Mouse (Mus musculus) ES-E14 (cell line): ENCODE data around the gene Cldn24. TPM values are rescaled to one million over a fixed set of nuclear protein-coding genes. Genes with fewer than 3 reads are reported as not detected.

ENCODE experiments used
- DNase-seq: peaks from one replicate; pipeline ENCODE4 v3.0.0-alpha.2; 2013; ENCODE audit warnings: low read depth, low spot score
- H3K27ac ChIP-seq: 2 replicates; pipeline ENCODE4 v1.5.1; 2012; ENCODE audit warnings: low read depth, mild to moderate bottlenecking, low read length, moderate library complexity, mixed read lengths; ENCODE audit not compliant: poor library complexity, insufficient read depth, severe bottlenecking
- H3K36me3 ChIP-seq: 2 replicates; pipeline ENCODE4 v1.6.1; 2012; ENCODE audit warnings: mild to moderate bottlenecking, low read length, moderate library complexity, mixed read lengths; ENCODE audit not compliant: control insufficient read depth, poor library complexity, insufficient read depth, severe bottlenecking
- H3K4me1 ChIP-seq, 2 experiments: fragments of 150-350 bp in 1 of 2; sonication (generic) in 1 of 2; 2 replicates each; pipeline ENCODE4 v1.6.1; 2012; ENCODE audit warnings: low read length in 2 of 2, mild to moderate bottlenecking in 1 of 2, mixed read lengths in 1 of 2; ENCODE audit not compliant: control insufficient read depth in 2 of 2, insufficient read depth in 2 of 2, poor library complexity in 1 of 2
- H3K4me3 ChIP-seq, 2 experiments: fragments of 150-350 bp in 1 of 2; sonication (generic) in 1 of 2; 2 replicates each; pipeline ENCODE4 v1.5.1; 2012; ENCODE audit warnings: low read length in 2 of 2, low read depth in 1 of 2, mild to moderate bottlenecking in 1 of 2, mixed read lengths in 1 of 2; ENCODE audit not compliant: insufficient read depth in 1 of 2, poor library complexity in 1 of 2, severe bottlenecking in 1 of 2
- H3K9ac ChIP-seq: 2 replicates; pipeline ENCODE4 v1.6.1; 2012; ENCODE audit warnings: low read depth, mild to moderate bottlenecking, low read length, mixed read lengths; ENCODE audit not compliant: poor library complexity, insufficient read depth, severe bottlenecking
- H3K9me3 ChIP-seq: fragments of 150-350 bp; sonication (generic); 2 replicates; pipeline ENCODE4 v1.6.1; 2012; ENCODE audit warnings: low read depth, mild to moderate bottlenecking, low read length; ENCODE audit not compliant: control insufficient read depth, insufficient read depth
- CHD2 ChIP-seq: IDR thresholded peaks from 2 replicates; pipeline ENCODE4 v1.6.1; 2014; ENCODE audit warnings: mild to moderate bottlenecking, low read depth, low read length, inconsistent platforms
- HCFC1 ChIP-seq: IDR thresholded peaks from 2 replicates; pipeline ENCODE4 v1.6.1; 2012; ENCODE audit warnings: low read length, inconsistent platforms, borderline replicate concordance; ENCODE audit not compliant: insufficient read depth
- MAFK ChIP-seq: IDR thresholded peaks from 2 replicates; pipeline ENCODE4 v1.6.1; 2014; ENCODE audit warnings: mild to moderate bottlenecking, low read depth, low read length, inconsistent platforms; ENCODE audit not compliant: insufficient read depth
- ZC3H11A ChIP-seq: IDR thresholded peaks from 2 replicates; pipeline ENCODE4 v1.6.1; 2012; ENCODE audit warnings: low read depth, mild to moderate bottlenecking, inconsistent platforms, low read length, borderline replicate concordance
- ZNF384 ChIP-seq: IDR thresholded peaks from 2 replicates; pipeline ENCODE4 v1.6.1; 2012; ENCODE audit warnings: low read depth, low read length, inconsistent platforms
- in situ Hi-C, 2 experiments: fragments of 600-800 bp; cut with MboI; formaldehyde crosslinking; loops; one replicate each; pipeline ENCODE4 v1.15.1; 2025; ENCODE audit warnings: low sequenced_read_pairs in 2 of 2, inconsistent platforms in 1 of 2; ENCODE audit not compliant: unreplicated experiment in 2 of 2
- total RNA-seq: library from RNA; depleted of rRNA; stranded (reverse); fragments of 300-350 nt; gene quantifications from 2 replicates; pipeline ENCODE4 v1.2.3, GENCODE M21; 2012

Cldn24 gene
- total RNA-seq, 1 experiment: not detected

DNA sequence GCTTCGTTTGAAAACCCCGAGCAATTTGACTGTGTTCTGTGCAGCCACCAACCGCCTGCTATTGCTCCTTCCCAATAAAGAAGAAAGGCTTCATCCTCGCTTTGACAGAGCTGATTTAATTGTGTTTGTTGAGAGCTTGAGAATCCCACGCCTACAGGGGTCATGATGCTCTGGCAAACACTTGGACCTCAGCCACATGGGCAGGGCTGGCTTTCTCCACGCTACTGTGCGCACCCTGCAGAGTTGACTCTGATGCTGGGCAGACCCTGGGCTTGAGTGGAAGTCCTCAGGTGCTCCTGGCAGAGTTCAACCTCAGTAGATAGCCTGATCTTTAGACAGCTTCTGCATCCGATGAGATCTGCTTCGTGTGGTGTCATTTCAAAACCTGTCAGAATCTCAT is 30.0 kb upstream of the Cldn24 start:
- Histone ChIP-seq H3K9me3 (no peaks in the 10 kb centered on the region), H3K9ac (no peak overlapping the region), H3K4me1 (no peaks in the 10 kb centered on the region), H3K27ac (no peak overlapping the region), H3K36me3 (no peaks in the 10 kb centered on the region), H3K4me3 (no peak overlapping the region)
- in situ Hi-C loops: no loop called here
- TF ChIP-seq ZNF384: no peak
- TF ChIP-seq HCFC1: no peak
- no peak for TF ChIP-seq CHD2
- no peak for TF ChIP-seq ZC3H11A
- no peak for TF ChIP-seq MAFK
- DNase-seq: no peak

DNA sequence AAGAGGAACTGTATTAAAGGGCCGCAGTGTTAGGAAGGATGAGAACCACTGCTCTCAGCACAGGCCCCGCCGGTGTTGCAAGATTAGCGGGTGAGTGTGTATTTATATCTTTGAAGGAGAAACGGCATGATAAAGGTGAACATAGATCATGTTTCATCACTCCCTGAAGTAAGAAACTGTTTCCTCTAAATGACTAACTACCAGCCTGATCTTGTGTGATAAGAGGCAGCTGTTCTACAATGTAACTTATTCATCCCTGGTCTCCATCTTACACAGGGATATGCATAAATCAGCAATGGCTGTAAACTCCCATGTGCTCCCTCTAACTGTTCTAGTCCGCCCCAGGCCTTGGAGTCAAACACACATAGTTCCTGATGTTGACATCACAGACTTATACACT is 22.5 kb upstream of the Cldn24 start:
- in situ Hi-C loops: no loop called here

DNA sequence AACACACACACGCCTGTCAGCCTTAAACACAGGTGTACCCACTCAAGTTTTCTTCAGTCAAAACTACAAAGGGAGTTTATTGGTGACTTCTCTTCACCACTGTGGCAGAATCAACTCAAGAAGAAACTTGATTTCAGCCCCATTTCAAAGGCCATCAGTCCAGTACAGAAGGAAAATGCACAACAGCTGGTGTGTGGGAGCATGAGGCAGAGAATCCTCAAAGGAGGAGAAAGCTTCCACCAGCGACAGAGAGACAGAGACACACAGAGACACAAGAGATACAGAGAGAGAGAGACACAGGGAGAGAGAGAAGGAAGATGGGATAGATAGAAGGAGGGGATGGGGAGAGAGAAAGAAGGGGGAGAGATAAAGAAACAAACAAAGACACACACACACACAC is 19.6 kb upstream of the Cldn24 start:
- H3K4me3 ChIP-seq: no peak overlapping the region
- DNase-seq: no peak
- TF ChIP-seq ZNF384 (no peak), CHD2 (no peak), HCFC1 (no peak), MAFK (no peak), ZC3H11A (no peak)
- no peak overlapping the region for H3K27ac ChIP-seq
- in situ Hi-C loops: no loop called here
- no peak overlapping the region for H3K9ac ChIP-seq
- H3K4me1 ChIP-seq: no peaks in the 10 kb centered on the region
- H3K36me3 ChIP-seq: no peaks in the 10 kb centered on the region
- H3K9me3 ChIP-seq: no peaks in the 10 kb centered on the region

More for the DNA sequence above, 22.5 kb upstream of the Cldn24 start:
- Histone ChIP-seq H3K4me1 (no peaks in the 10 kb centered on the region), H3K4me3 (no peak overlapping the region), H3K36me3 (no peaks in the 10 kb centered on the region), H3K9me3 (no peaks in the 10 kb centered on the region), H3K9ac (no peak overlapping the region), H3K27ac (no peak overlapping the region)
- DNase-seq: no peak
- TF ChIP-seq ZNF384 (no peak), CHD2 (no peak), MAFK (no peak), HCFC1 (no peak), ZC3H11A (no peak)

DNA sequence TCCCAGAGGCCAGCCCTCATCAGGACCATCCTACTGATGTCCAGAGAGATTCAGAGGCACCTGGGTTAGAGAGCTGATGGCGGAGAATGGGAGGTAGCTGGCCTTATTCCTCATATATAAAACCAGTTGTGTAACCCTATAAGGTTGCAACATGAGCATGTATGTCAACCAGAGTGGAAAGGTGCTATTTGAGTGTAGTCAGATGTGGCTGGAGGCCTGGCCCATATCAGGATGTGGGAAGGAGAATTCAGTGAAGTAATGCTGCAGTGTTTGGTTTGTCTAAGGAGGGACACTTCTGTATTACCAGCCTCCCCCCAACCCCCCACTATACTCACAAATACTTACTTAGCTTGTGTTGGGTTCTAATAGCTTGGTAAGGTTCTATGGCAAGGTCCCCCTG is 17.7 kb upstream of the Cldn24 start:
- H3K9me3 ChIP-seq: no peaks in the 10 kb centered on the region
- no peaks in the 10 kb centered on the region for H3K36me3 ChIP-seq
- TF ChIP-seq MAFK (no peak), HCFC1 (no peak), CHD2 (no peak), ZC3H11A (no peak), ZNF384 (no peak)
- H3K9ac ChIP-seq: no peak overlapping the region
- no peak overlapping the region for H3K27ac ChIP-seq
- no peaks in the 10 kb centered on the region for H3K4me1 ChIP-seq
- DNase-seq: no peak
- H3K4me3 ChIP-seq: no peak overlapping the region
- in situ Hi-C loops: no loop called here

DNA sequence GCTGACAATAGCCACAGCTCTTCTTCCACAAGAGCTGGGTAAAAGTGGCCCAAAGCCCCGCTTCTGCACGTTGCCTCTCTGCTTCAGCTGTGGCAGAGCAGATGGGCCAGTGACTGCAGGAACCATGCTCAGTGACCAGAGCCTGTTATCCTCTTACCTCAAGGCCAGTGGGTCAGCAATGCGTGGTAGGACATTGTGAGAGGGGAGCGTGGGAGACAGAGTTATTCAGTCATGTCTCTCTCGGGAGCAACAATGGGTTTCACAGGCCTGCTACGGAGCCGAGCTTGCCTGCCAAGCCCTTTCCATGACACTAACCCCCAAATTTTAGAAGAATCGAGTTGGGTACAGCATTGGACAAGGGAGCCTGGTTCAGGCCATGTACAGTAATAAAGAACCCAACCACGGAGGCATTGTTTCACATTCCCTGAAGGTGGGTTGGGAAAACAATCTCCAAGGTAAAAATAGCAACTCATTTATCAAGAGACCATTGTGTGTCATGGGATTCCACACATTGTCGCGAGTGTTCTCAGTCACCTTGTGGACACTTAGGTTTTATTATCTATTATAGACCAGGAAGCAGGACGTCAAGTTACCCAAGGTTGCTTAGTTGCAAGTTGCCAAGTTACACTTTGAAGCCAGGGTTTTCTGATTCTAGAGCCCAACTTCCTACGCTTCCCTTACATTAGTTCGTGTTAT is 11.8 kb upstream of the Cldn24 start:
- no peak overlapping the region for H3K9ac ChIP-seq
- H3K36me3 ChIP-seq: no peaks in the 10 kb centered on the region
- no peak overlapping the region for H3K27ac ChIP-seq
- no peaks in the 10 kb centered on the region for H3K9me3 ChIP-seq
- no peaks in the 10 kb centered on the region for H3K4me1 ChIP-seq
- no peak overlapping the region for H3K4me3 ChIP-seq
- TF ChIP-seq ZC3H11A (no peak), ZNF384 (no peak), HCFC1 (no peak), MAFK (no peak), CHD2 (no peak)
- DNase-seq: no peak
- in situ Hi-C loops: no loop called here
